Mouse (Mus musculus): ENCODE measurements around the gene 1500011B03Rik. TPM values are rescaled to one million over a fixed set of nuclear protein-coding genes. Genes with fewer than 3 reads are reported as not detected.
"Not testable (repeated sequence)": the region's sequence is repeated elsewhere in the genome, so short reads cannot be mapped to it uniquely, and the experiment has no call there.

Gene 1500011B03Rik
- polyA plus RNA-seq, 1 experiment from 2014 or later: 32.5 TPM

GRCm38 (mm10) chr5:114851565-114852236, 28.4 kb upstream of the 1500011B03Rik start:
- Histone ChIP-seq H3K27ac (ENCODE audit: low read depth) (no peak overlapping the region), H3K36me3 (replicated peaks; ENCODE audit: insufficient read depth, low read length) (no peaks in the 10 kb centered on the region), H3K9ac (replicated peaks) (no peak overlapping the region), H3K4me3 (ENCODE audit: low read depth, low read length) (no peak overlapping the region), H3K27me3 (ENCODE audit: insufficient read depth, low read length) (no peaks in the 10 kb centered on the region), H3K4me2 (ENCODE audit: low read depth, low read length) (no peak overlapping the region), H3K4me1 (ENCODE audit: insufficient read depth) (no peaks in the 10 kb centered on the region), H3K9me3 (ENCODE audit: low read length) (no peaks in the 10 kb centered on the region)
- ATAC-seq (peak; percentile 56), DNase-seq (no peak)
- TF ChIP-seq CTCF (IDR thresholded peaks at IDR 0.05; ENCODE audit: low read depth) (no peak), EP300 (IDR thresholded peaks at IDR 0.05; ENCODE audit: low read depth) (no peak)
- WGBS (ENCODE audit: insufficient replicate concordance): 75% methylated on average over 20 of the region's 20 CpGs

- DNase-seq; H3K4me2 ChIP-seq (ENCODE audit: low read depth, low read length); H3K27ac ChIP-seq (ENCODE audit: low read depth); H3K9ac ChIP-seq (replicated peaks); H3K9me3 ChIP-seq (ENCODE audit: low read length); H3K4me3 ChIP-seq (ENCODE audit: low read depth, low read length); H3K27me3 ChIP-seq (ENCODE audit: insufficient read depth, low read length); ATAC-seq; H3K4me1 ChIP-seq (ENCODE audit: insufficient read depth); H3K36me3 ChIP-seq (replicated peaks; ENCODE audit: insufficient read depth, low read length): not testable (repeated sequence)
- 79% methylated on average over 2 of the region's 2 CpGs for WGBS (ENCODE audit: insufficient replicate concordance)
Observed at GRCm38 (mm10) chr5:114844371-114844770, 21.1 kb upstream of the 1500011B03Rik start.

DNA sequence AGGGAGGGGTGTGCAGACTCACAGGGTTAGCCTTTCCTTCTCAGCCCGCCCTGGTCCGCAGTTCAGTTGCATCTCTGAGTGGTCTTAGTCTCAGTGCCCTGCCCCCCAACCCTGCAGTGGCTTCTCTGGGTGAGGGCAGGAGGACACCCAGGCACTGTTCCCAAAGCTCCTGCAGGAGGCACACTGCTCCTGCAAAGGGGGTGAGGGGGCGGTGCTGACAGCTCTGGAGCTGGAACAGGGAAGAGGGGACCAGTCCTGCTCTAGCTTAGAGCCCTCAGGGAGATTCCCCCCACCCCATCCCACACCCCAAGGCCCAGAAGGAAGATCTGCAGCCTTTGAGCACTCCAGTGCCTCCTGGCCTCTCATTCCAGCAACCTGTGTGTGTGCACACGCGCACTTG, 19.4 kb upstream of the 1500011B03Rik start:
- no peaks in the 10 kb centered on the region for H3K4me1 ChIP-seq (ENCODE audit: insufficient read depth)
- H3K27me3 ChIP-seq (ENCODE audit: insufficient read depth, low read length): no peaks in the 10 kb centered on the region
- H3K9me3 ChIP-seq (ENCODE audit: low read length): no peaks in the 10 kb centered on the region
- ATAC-seq (no peak), DNase-seq (no peak)
- no peaks in the 10 kb centered on the region for H3K36me3 ChIP-seq (replicated peaks; ENCODE audit: insufficient read depth, low read length)
- 77% methylated on average over 5 of the region's 5 CpGs for WGBS (ENCODE audit: insufficient replicate concordance)
- H3K4me3 ChIP-seq (ENCODE audit: low read depth, low read length): no peak overlapping the region
- H3K9ac ChIP-seq (replicated peaks): no peak overlapping the region
- TF ChIP-seq CTCF (IDR thresholded peaks at IDR 0.05; ENCODE audit: low read depth): no peak
- no peak for TF ChIP-seq EP300 (IDR thresholded peaks at IDR 0.05; ENCODE audit: low read depth)
- H3K4me2 ChIP-seq (ENCODE audit: low read depth, low read length): no peak overlapping the region
- no peak overlapping the region for H3K27ac ChIP-seq (ENCODE audit: low read depth)

DNA sequence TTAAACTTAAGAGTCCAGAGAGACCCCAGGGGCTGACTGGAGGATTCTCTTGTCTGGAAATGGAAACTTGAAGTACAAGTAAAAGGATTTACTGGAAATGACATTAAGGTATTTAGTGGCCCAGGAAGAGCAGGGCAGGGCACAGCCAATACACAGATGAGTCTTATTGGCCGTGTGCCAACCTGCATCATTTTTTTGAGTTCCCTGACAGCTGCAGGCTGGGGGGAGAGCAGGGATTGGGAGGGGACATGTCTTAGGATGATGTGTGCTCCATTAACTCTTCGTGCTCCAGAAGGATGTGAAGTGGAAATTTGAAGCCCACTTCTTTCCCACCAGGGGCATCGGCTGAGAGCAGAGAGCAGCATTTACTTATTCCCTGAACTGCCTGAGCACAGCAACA, 18.9 kb upstream of the 1500011B03Rik start:
- not testable (repeated sequence) for ATAC-seq

DNA sequence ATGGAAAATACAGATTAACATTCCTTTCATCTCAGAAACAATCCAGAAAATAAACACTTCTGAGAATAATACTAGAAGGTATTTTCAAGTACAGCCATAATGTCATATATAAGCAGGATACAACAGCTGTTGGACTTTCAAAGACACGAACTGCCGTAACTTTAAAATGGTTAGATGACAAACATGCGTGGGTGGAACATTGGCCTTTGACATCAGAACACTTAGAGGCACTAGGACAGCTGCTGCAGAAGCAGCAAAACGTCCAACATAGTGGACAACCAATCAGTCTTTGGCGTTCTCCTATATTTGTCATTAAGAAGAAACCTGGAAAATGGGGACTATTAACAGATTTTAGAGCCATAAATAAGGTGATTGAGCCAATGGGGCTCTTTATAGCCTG, 17.2 kb upstream of the 1500011B03Rik start:
- H3K9ac ChIP-seq (replicated peaks); H3K9me3 ChIP-seq (ENCODE audit: low read length); H3K4me1 ChIP-seq (ENCODE audit: insufficient read depth); H3K36me3 ChIP-seq (replicated peaks; ENCODE audit: insufficient read depth, low read length); H3K4me2 ChIP-seq (ENCODE audit: low read depth, low read length); DNase-seq; H3K27me3 ChIP-seq (ENCODE audit: insufficient read depth, low read length); H3K27ac ChIP-seq (ENCODE audit: low read depth); ATAC-seq; H3K4me3 ChIP-seq (ENCODE audit: low read depth, low read length): not testable (repeated sequence)
- 51% methylated on average over 5 of the region's 5 CpGs for WGBS (ENCODE audit: insufficient replicate concordance)

More for the DNA sequence above, 18.9 kb upstream of the 1500011B03Rik start:
- not testable (repeated sequence) for H3K27me3 ChIP-seq (ENCODE audit: insufficient read depth, low read length); H3K4me2 ChIP-seq (ENCODE audit: low read depth, low read length); H3K36me3 ChIP-seq (replicated peaks; ENCODE audit: insufficient read depth, low read length); H3K4me1 ChIP-seq (ENCODE audit: insufficient read depth); H3K27ac ChIP-seq (ENCODE audit: low read depth); DNase-seq; H3K4me3 ChIP-seq (ENCODE audit: low read depth, low read length); H3K9ac ChIP-seq (replicated peaks); H3K9me3 ChIP-seq (ENCODE audit: low read length)
- 54% methylated on average over 3 of the region's 3 CpGs for WGBS (ENCODE audit: insufficient replicate concordance)

DNA sequence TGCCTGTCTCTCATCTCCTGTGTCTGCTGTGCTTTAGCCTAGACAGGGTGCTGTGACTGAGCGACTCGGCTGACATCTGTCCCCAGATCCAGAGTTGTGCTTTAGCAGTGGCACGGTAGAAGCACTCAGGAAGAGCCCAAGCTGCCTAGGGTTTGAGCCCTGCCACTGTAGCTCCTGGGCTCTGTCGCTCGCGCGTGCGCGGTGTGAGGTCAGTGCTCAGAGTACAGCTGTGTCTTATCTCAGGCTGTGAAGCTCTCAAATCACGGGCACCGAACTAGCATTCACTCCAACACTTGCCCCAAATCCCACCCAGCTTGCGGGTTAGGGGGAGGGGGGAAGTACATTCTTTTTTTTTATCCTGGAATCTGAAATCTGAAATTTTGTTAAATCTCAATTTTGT, 13.6 kb upstream of the 1500011B03Rik start:
- ATAC-seq (no peak), DNase-seq (no peak)
- 50% methylated on average over 12 of the region's 12 CpGs for whole genome bisulfite sequencing (ENCODE audit: insufficient replicate concordance)
- H3K27ac ChIP-seq (ENCODE audit: low read depth): no peak overlapping the region
- no peaks in the 10 kb centered on the region for H3K36me3 ChIP-seq (replicated peaks; ENCODE audit: insufficient read depth, low read length)
- H3K4me2 ChIP-seq (ENCODE audit: low read depth, low read length): no peak overlapping the region
- no peaks in the 10 kb centered on the region for H3K9me3 ChIP-seq (ENCODE audit: low read length)
- H3K4me1 ChIP-seq (ENCODE audit: insufficient read depth): no peaks in the 10 kb centered on the region
- H3K27me3 ChIP-seq (ENCODE audit: insufficient read depth, low read length): no peaks in the 10 kb centered on the region
- TF ChIP-seq CTCF (IDR thresholded peaks at IDR 0.05; ENCODE audit: low read depth) (no peak), EP300 (IDR thresholded peaks at IDR 0.05; ENCODE audit: low read depth) (no peak)
- no peak overlapping the region for H3K4me3 ChIP-seq (ENCODE audit: low read depth, low read length)
- no peak overlapping the region for H3K9ac ChIP-seq (replicated peaks)

- Histone ChIP-seq H3K27ac (ENCODE audit: low read depth) (no peak overlapping the region), H3K4me2 (ENCODE audit: low read depth, low read length) (no peak overlapping the region), H3K4me3 (ENCODE audit: low read depth, low read length) (no peak overlapping the region), H3K4me1 (ENCODE audit: insufficient read depth) (0 out of 2 replicates have a peak, but pooled peaks cover 5% of the 10 kb centered on the region), H3K36me3 (replicated peaks; ENCODE audit: insufficient read depth, low read length) (no peaks in the 10 kb centered on the region), H3K9me3 (ENCODE audit: low read length) (no peaks in the 10 kb centered on the region), H3K27me3 (ENCODE audit: insufficient read depth, low read length) (no peaks in the 10 kb centered on the region), H3K9ac (replicated peaks) (no peak overlapping the region)
- DNase-seq: peak; percentile 11
- WGBS (ENCODE audit: insufficient replicate concordance): 57% methylated on average over 3 of the region's 3 CpGs
- no peak for ATAC-seq
- TF ChIP-seq CTCF (IDR thresholded peaks at IDR 0.05; ENCODE audit: low read depth): no peak
Observed at GRCm38 (mm10) chr5:114829740-114830139, 6.5 kb upstream of the 1500011B03Rik start.

All from liver, postnatal 0 days (tissue).